Mouse (Mus musculus): ENCODE results near the gene Zfp949. TPM values are rescaled to one million over a fixed set of nuclear protein-coding genes. Genes with fewer than 3 reads are reported as not detected.

The Zfp949 gene
- polyA plus RNA-seq (2015; fragmentation: Nextera tagmentation; extraction: Ambion mirVana): 6.8 and 7.2 TPM in 2 replicates

DNA sequence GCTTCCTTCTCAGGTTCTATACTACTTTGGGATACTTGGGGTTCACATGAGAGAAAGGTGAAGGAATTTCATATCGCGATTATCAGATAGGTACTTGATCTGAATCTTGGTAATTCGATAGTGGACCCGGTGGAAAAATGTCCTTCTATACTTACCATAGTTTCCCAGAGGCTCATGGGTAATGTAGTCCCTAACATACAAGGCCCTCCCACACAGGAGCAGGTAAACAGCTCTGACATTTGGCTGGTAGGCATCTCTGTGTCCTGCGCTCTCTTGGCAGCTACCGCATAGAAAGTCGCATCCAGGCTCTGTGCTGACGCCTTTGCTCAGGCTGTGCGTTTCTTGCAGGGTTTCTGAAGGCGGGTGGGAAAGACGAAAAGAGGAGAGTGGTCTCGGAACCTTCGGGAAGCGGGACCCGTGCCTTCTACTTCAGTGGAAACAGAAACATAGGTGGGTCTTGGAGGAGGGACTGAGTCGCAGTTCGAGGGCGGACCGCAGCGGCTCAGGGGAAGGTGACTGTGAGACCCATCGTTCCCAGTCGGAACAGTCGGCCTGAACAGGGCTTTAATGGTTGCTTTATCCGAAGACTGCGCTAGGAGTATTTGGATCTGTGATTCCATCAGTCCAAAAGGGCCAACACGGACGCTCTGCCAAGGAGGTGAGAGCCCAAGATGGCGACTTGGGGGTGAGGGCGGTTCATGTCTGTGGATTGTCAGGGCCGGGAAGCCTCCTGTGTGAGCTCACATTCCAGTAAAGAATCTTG, at the start of gene Zfp949:
Gene Zfp949 (plus strand): TSS at position 170 of the 763 bp plus-strand sequence.
- peak; percentile 62 for DNase-seq (ENCODE audit: low spot score)
- Histone ChIP-seq H3K9ac (ENCODE audit: low read length) (peak within 1 kb of the TSS; percentile 75), H3K27me3 (ENCODE audit: control insufficient read depth, insufficient read depth, low read length) (no peaks in the 10 kb centered on the region), H3K9me3 (ENCODE audit: control insufficient read depth, low read length) (no peaks in the 10 kb centered on the region), H3K4me1 (replicated peaks; ENCODE audit: control insufficient read depth, insufficient read depth) (peaks cover 4% of the 10 kb centered on the region; the same call in 1 of the 2 replicates), H3K36me3 (ENCODE audit: control insufficient read depth, insufficient read depth, low read length) (no peaks in the 10 kb centered on the region), H3K27ac (replicated peaks) (peak within 1 kb of the TSS; percentile 63), H3K4me3 (ENCODE audit: low read depth, low read length) (peak within 1 kb of the TSS; percentile 59), H3K4me2 (replicated peaks; ENCODE audit: low read depth) (peak within 1 kb of the TSS; percentile 51)
- TF ChIP-seq EP300 (optimal IDR thresholded peaks at IDR 0.05) (no peak), CTCF (IDR thresholded peaks at IDR 0.05; ENCODE audit: low read depth) (no peak)
- WGBS: under 1% methylated on average over 30 of the region's 30 CpGs
- ATAC-seq (ENCODE audit: low FRiP score, low TSS enrichment): peak; percentile 92

- no peak for TF ChIP-seq EP300 (optimal IDR thresholded peaks at IDR 0.05)
- no peak for TF ChIP-seq CTCF (IDR thresholded peaks at IDR 0.05; ENCODE audit: low read depth)
- Histone ChIP-seq H3K4me3 (ENCODE audit: low read depth, low read length) (no peak overlapping the region), H3K9ac (ENCODE audit: low read length) (no peak overlapping the region), H3K4me1 (replicated peaks; ENCODE audit: control insufficient read depth, insufficient read depth) (no peaks in the 10 kb centered on the region), H3K36me3 (ENCODE audit: control insufficient read depth, insufficient read depth, low read length) (no peaks in the 10 kb centered on the region), H3K4me2 (replicated peaks; ENCODE audit: low read depth) (no peak overlapping the region), H3K27me3 (ENCODE audit: control insufficient read depth, insufficient read depth, low read length) (no peaks in the 10 kb centered on the region), H3K27ac (replicated peaks) (no peak overlapping the region), H3K9me3 (ENCODE audit: control insufficient read depth, low read length) (no peaks in the 10 kb centered on the region)
- DNase-seq (ENCODE audit: low spot score) (no peak), ATAC-seq (ENCODE audit: low FRiP score, low TSS enrichment) (no peak)
- WGBS: 74% methylated on average over 2 of the region's 2 CpGs
These were observed 47.7 kb upstream of the Zfp949 start for GRCm38 (mm10) chr9:88500112-88500511.

- no peak for DNase-seq (ENCODE audit: low spot score)
- H3K4me1 ChIP-seq (replicated peaks; ENCODE audit: control insufficient read depth, insufficient read depth): no peaks in the 10 kb centered on the region
- no peak overlapping the region for H3K9ac ChIP-seq (ENCODE audit: low read length)
- ATAC-seq (ENCODE audit: low FRiP score, low TSS enrichment): no peak
- H3K27ac ChIP-seq (replicated peaks): no peak overlapping the region
- WGBS: 80% methylated on average over 6 of the region's 6 CpGs
- H3K4me2 ChIP-seq (replicated peaks; ENCODE audit: low read depth): no peak overlapping the region
- no peak for TF ChIP-seq CTCF (IDR thresholded peaks at IDR 0.05; ENCODE audit: low read depth)
- TF ChIP-seq EP300 (optimal IDR thresholded peaks at IDR 0.05): no peak
- no peaks in the 10 kb centered on the region for H3K9me3 ChIP-seq (ENCODE audit: control insufficient read depth, low read length)
- H3K27me3 ChIP-seq (ENCODE audit: control insufficient read depth, insufficient read depth, low read length): no peaks in the 10 kb centered on the region
- H3K36me3 ChIP-seq (ENCODE audit: control insufficient read depth, insufficient read depth, low read length): no peaks in the 10 kb centered on the region
- H3K4me3 ChIP-seq (ENCODE audit: low read depth, low read length): no peak overlapping the region
These were observed 46.0 kb upstream of the Zfp949 start for GRCm38 (mm10) chr9:88501846-88502245.

DNA sequence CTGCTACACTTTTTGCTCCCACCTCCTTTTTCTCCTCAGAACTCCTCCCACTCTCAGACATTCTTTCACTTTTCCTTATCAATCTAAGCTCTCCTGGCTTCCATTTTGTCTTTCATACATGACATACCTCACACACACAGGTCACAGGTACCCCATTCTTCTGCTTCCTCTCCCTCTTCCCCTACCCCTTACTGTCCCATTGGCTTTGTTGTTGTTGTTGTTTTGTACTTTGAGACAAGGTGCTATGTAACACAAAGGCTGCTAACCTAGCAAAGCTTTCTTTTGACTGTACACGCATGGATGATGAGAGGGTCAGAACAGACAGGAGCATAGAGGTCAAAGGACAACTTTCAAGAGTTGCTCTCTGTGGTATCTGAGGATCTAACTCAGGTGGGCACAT, 32.3 kb upstream of the Zfp949 start:
- 82% methylated on average over 1 of the region's 1 CpGs for WGBS
- no peak for ATAC-seq (ENCODE audit: low FRiP score, low TSS enrichment)
- Histone ChIP-seq H3K36me3 (ENCODE audit: control insufficient read depth, insufficient read depth, low read length) (0 out of 2 replicates have a peak, but pooled peaks cover under 1% of the 10 kb centered on the region), H3K9ac (ENCODE audit: low read length) (no peak overlapping the region), H3K4me2 (replicated peaks; ENCODE audit: low read depth) (no peak overlapping the region), H3K4me1 (replicated peaks; ENCODE audit: control insufficient read depth, insufficient read depth) (no peaks in the 10 kb centered on the region), H3K27ac (replicated peaks) (no peak overlapping the region), H3K27me3 (ENCODE audit: control insufficient read depth, insufficient read depth, low read length) (no peaks in the 10 kb centered on the region), H3K9me3 (ENCODE audit: control insufficient read depth, low read length) (no peaks in the 10 kb centered on the region), H3K4me3 (ENCODE audit: low read depth, low read length) (no peak overlapping the region)
- TF ChIP-seq CTCF (IDR thresholded peaks at IDR 0.05; ENCODE audit: low read depth) (no peak), EP300 (optimal IDR thresholded peaks at IDR 0.05) (no peak)
- DNase-seq (ENCODE audit: low spot score): no peak

DNA sequence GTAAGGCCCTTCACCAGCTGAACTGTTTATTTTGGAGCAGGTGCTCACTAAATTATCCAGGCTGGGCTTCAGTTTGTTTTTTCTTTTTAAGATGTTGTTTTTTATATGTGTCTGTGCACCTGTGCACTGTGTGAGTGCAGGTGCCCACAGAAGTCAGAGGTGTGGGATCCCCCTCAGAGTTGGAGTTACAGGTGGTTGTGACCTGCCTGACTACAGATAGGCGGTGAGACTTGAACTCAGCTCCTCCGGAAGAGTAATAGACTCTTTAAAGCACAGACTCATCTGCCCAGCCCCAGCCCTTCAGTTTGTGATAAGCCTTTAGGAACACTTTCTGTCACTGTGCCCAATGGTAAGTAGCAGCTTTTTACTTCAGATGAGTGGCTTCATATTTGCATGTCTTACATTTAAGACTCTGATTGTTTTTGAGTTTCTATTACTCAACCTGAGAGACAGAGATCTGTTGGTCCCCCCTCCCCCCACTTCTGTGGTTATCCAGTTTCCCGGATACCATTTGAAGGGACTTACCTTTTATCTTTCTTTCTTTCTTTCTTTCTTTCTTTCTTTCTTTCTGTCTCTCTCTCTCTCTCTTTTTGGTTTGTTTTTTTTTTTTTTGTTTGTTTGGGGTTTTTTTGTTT, 31.3 kb upstream of the Zfp949 start:
- no peaks in the 10 kb centered on the region for H3K27me3 ChIP-seq (ENCODE audit: control insufficient read depth, insufficient read depth, low read length)
- DNase-seq (ENCODE audit: low spot score): no peak
- no peaks in the 10 kb centered on the region for H3K9me3 ChIP-seq (ENCODE audit: control insufficient read depth, low read length)
- no peak overlapping the region for H3K4me3 ChIP-seq (ENCODE audit: low read depth, low read length)
- TF ChIP-seq CTCF (IDR thresholded peaks at IDR 0.05; ENCODE audit: low read depth): no peak
- TF ChIP-seq EP300 (optimal IDR thresholded peaks at IDR 0.05): no peak
- ATAC-seq (ENCODE audit: low FRiP score, low TSS enrichment): no peak
- H3K4me1 ChIP-seq (replicated peaks; ENCODE audit: control insufficient read depth, insufficient read depth): no peaks in the 10 kb centered on the region
- 81% methylated on average over 3 of the region's 3 CpGs for WGBS
- H3K4me2 ChIP-seq (replicated peaks; ENCODE audit: low read depth): no peak overlapping the region
- H3K36me3 ChIP-seq (ENCODE audit: control insufficient read depth, insufficient read depth, low read length): 0 out of 2 replicates have a peak, but pooled peaks cover 3% of the 10 kb centered on the region
- H3K27ac ChIP-seq (replicated peaks): no peak overlapping the region
- H3K9ac ChIP-seq (ENCODE audit: low read length): no peak overlapping the region
